Mouse (Mus musculus) adipocyte (in vitro differentiated cells): ENCODE data around the gene Cmtm3.
A peak's percentile ranks its signal among the peaks of the same experiment; 100 is the strongest.

Experiments used
- DNase-seq: peaks from one replicate; pipeline ENCODE4 v3.0.0-alpha.2; 2016; ENCODE audit warnings: low spot score

Gene Cmtm3

GRCm38 (mm10) chr8:104342426-104342825, 3.2 kb downstream of the Cmtm3 start:
- no peak for DNase-seq

GRCm38 (mm10) chr8:104343957-104344356, 4.7 kb downstream of the Cmtm3 start:
- peak; percentile 91 for DNase-seq

- DNase-seq: no peak
Measured at GRCm38 (mm10) chr8:104344622-104345021, 5.4 kb downstream of the Cmtm3 start.

DNA sequence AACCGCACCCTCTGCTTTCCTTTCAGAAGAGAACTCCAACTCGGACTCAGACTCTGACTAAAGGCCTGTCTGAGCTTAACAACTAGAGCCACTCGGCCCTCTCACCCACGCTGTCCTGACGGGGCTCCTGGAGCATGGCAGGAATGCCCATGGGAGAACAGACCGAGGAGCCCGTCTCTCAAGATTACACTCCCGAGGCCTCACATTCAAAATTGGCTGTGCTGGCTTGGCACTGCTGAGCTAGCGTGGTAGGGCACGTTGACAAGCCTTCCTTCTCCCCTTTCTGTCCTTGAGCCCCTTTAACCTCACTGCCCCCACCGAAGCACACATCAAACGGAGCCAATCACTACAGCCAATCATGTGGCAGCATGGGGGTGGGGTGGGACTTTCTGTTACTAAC, 7.5 kb downstream of the Cmtm3 start:
- no peak for DNase-seq

- DNase-seq: peak; percentile 44
Measured at GRCm38 (mm10) chr8:104348971-104349370, 9.8 kb downstream of the Cmtm3 start.

DNA sequence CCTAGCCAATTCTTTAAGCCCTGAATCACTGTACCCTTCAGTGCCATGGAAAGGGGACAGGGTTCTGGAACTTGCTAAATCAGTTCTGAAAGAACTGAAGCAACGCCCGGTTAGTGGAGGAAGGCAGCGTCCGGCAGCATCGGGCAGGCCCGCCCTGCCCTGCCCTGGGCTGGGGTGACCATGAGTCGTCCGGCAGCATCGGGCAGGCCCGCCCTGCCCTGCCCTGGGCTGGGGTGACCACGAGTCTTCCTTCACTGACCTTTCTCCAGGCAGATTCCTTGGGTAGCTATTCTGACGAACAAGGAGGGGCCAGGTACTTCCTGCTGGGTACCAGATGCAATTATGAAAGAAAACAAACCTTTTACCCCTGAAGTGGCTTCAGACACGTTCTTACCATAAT, 10.8 kb downstream of the Cmtm3 start:
- DNase-seq: no peak

DNA sequence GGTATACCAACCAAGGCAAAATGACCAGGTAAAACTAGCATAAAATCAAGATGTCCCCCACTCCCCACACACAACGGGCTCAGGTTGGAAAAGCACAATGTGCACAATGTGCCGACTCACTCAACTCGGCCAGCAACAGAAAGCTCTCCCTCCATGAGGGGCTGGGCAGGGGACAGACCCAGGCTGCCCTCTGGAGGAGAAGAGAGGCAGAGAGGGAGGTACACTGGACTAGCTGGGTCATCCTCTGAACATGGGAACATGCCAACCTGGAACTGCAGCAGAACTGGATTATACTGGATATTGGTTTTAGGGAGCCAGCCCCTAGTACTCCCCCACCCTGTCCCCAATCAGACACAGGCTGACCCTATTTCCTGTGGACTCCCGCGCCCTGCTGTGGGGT, 14.0 kb downstream of the Cmtm3 start:
- no peak for DNase-seq

DNA sequence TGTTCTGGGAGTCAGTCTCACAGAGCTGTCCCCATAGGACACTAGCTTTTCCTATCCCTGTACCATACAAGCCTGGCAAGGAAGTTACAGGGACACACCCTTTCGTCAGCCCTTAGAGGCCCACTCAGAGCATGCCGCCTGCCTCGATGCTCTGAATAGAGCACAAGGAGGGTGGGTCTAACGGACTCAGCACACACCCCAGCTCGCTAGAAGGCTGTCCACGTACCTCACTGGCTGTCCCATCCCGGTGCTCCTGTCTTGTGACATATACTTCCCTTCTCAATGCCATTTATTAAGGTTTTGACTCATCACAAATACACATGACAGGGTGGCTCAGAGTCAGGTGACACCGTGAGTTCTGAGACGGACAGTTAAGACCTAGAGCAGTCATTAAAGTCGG, 15.3 kb downstream of the Cmtm3 start:
- no peak for DNase-seq

GRCm38 (mm10) chr8:104358637-104359036, 19.4 kb downstream of the Cmtm3 start:
- no peak for DNase-seq

DNA sequence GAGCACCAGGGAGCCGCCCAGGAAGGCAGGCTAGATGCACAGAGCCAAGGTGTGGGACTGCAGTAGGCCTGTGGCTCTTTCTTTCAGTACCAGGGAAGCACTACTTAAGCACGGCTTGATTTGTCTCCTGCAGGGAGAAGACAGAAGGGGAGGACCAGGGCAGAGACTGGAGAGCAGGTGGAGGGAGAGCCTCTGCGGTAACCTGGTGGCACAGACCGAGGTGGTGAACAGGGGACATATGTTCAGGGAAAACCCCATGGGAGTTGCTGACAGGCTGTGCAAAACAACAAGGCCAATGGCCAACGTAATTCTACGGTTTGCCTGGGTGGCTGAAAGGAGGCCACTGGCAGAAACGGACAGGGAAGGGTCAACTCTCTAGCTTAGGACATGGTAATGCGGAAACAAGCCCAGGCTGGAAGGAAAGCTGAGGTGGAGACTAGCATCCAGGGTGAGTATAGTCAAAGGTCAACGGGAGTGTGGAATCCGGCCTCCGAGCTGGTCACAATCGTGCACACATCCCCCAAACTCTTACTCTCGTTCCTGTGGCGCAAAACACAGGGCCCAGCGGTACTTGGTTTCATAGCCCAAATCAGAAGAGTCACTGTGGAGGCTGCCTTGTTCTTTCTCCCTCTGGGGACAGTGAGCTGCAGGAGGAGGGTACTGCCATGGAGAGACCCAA, 20.7 kb downstream of the Cmtm3 start:
- peak; percentile 65 for DNase-seq

- DNase-seq: no peak
Measured at GRCm38 (mm10) chr8:104365695-104366094, 26.5 kb downstream of the Cmtm3 start.

DNA sequence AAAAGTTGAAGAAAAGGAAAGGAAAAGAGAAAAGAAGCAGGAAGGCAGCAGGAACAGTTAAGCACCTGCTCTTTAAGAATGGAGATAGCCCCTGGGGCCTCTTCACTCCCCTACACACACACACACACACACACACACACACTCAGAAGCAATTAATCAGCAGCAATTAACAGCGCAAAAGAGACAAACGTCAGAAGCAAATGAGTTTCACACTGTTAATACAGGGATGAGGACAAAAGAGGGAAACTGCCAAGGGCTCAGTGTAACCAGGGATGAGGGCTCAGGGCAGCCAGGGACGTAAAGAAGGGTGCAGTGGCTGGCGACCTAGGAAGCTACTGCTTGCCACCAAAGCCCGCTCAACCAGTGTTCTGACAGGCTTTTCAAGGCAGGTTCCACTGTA, 28.2 kb downstream of the Cmtm3 start:
- no peak for DNase-seq

- DNase-seq: no peak
Measured at GRCm38 (mm10) chr8:104369591-104369990, 30.4 kb downstream of the Cmtm3 start.

- DNase-seq: no peak
Measured at GRCm38 (mm10) chr8:104370071-104370470, 30.9 kb downstream of the Cmtm3 start.

DNA sequence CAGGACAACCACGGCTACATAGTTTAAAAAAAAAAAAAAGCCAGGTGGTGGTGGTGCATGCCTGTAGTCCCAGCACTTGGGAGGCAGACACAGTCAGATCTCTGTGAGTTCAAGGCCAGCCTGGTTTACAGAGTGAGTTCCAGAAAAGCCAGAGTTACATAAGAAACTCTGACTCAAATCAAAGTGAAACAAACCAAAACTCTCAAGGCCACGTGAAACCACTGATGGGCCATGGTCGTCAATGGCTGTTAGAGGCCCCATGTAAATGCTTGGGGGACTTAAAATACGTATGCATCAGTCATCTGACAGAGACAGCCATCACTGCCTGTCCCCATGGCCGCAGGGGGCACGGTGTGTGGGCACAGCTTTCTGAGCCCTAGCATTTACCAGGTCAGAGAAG, 31.9 kb downstream of the Cmtm3 start:
- no peak for DNase-seq

DNA sequence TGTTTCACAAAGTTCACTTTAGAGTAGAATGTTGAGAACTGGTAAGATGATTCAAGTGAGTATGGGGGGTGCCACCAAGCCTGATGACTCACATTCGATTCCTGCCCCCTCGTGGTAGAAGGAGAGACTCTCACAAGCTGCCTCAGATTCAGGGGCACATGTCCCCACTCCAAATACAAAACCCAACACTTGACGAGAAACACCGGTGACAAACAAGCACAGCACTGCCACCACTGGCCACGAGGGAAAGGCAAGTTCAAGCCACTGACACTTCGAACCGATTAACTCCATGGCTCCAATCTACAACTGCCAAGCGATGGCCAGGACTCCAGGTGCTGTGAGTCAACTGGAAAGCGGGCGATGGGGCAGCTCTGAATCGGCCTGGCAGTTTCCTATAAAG, 34.6 kb downstream of the Cmtm3 start:
- DNase-seq: no peak

- DNase-seq: no peak
Measured at GRCm38 (mm10) chr8:104374269-104374668, 35.1 kb downstream of the Cmtm3 start.

DNA sequence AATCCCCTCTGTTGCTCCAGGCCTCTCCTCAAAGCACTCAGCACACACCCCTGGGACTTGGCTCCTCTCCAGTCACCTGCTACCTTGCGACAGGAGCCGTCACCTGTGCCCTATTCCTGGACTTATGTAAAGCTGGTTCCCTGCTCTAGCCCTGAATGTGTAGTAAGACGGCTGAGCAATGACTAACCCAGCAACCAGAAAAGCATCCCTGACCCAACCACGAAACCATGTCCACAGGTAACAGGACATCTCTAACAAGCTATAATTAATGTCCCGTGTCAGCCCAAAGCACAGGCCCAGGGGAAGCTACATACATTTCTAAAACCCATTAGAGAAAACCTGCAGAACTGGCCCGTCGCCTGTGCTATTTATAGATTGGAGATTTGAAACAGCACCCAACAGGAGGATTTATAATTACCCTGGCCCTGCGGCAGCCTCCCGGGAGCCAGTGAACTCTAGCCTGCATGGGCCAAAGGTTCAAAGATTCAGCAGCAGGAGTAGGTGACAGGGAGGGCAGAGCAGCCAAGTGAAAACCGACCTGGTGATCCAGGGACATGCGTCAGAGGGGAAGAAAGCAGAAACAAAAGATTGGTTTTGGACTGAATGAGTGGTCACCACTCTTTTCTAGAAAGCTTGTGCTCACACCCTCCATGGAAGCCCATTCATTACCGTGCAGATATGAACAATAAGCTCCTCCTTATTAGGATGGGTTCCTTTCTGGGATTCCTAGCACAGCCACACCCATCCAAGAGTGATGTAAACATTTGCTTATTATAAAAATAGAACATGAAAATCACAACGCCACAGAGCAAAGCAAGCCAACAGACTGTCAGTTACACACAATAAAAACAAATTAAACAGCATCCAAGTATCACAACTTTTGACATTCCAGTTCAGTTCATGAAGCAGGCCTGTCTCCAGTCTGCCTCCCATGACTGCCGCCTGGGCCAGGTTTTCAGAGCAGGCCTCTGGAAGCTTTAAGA, 35.9 kb downstream of the Cmtm3 start:
- DNase-seq: peak; percentile 42

GRCm38 (mm10) chr8:104375959-104376358, 36.7 kb downstream of the Cmtm3 start:
- no peak for DNase-seq

DNA sequence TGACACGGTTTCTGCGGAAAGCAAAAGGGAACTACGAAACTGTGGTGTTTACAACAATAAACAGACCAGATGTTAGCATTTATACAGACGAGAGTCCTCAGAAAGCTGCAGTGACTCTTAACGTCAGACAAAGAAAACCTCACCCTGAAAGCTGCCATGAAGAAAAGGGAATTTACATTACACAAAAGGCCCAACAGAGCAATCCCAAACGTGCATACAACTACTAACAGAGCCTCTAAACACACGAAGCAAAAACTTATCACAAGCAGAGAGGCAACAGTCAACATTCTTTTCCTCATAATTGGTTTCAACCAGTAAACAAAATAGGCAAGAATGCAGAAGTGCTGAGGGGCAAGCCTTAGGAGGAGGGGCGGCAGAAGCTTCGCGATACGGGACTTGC, 37.5 kb downstream of the Cmtm3 start:
- DNase-seq: no peak

GRCm38 (mm10) chr8:104379301-104379836, 40.2 kb downstream of the Cmtm3 start:
- no peak for DNase-seq

DNA sequence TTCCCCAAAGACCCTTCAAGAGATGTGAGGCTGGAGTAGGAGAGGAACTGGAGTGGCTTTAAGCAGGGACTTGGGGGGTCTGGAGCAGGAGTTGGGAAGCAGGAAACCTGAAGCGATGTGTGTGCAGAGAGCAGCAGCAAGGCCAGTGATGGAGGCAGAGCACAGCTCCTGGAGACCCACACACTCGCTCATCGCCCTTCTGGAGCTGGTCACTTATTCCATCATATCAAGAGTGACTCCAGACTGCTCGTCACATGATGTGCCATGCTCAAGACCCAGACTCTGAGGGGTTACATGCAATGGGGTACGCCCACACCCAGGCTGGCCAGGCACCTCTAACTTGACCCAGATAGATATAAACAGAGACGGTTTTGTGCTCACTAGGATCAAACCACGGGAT, 41.1 kb downstream of the Cmtm3 start:
- DNase-seq: no peak

GRCm38 (mm10) chr8:104380961-104381411, 41.8 kb downstream of the Cmtm3 start:
- DNase-seq: no peak
